Mouse (Mus musculus): ENCODE data around the gene Map2k7.
"Not testable (repeated sequence)": the region's sequence is repeated elsewhere in the genome, so short reads cannot be mapped to it uniquely, and the experiment has no call there.

The Map2k7 gene

GRCm38 (mm10) chr8:4226739-4227347, 11.7 kb upstream of the Map2k7 start, which contains the start of gene Lrrc8e:
Gene Lrrc8e (plus strand): TSS chr8:4226827.
- DNase-seq (ENCODE audit: low spot score in 2 of 2) = no peak

- DNase-seq (ENCODE audit: low spot score in 2 of 2) = no peak
These were observed 10.6 kb upstream of the Map2k7 start for GRCm38 (mm10) chr8:4227919-4228318.

- no peak for DNase-seq (ENCODE audit: low spot score in 2 of 2)
These were observed 8.8 kb upstream of the Map2k7 start for GRCm38 (mm10) chr8:4229784-4230183.

GRCm38 (mm10) chr8:4230612-4231351, 7.8 kb upstream of the Map2k7 start:
- no peak for DNase-seq (ENCODE audit: low spot score in 2 of 2)

GRCm38 (mm10) chr8:4237814-4238433, 616 bp upstream of the Map2k7 start:
- DNase-seq (ENCODE audit: low spot score in 2 of 2) = no peak

- DNase-seq (ENCODE audit: low spot score in 2 of 2) = no peak
These were observed 802 bp downstream of the Map2k7 start for GRCm38 (mm10) chr8:4239193-4239890.

- DNase-seq (ENCODE audit: low spot score in 2 of 2) = no peak
These were observed 6.5 kb downstream of the Map2k7 start for GRCm38 (mm10) chr8:4245061-4245460.

- DNase-seq (ENCODE audit: low spot score in 2 of 2) = no peak
These were observed 7.2 kb downstream of the Map2k7 start for GRCm38 (mm10) chr8:4245737-4246136.

- no peak for DNase-seq (ENCODE audit: low spot score in 2 of 2)
These were observed 8.7 kb downstream of the Map2k7 start for GRCm38 (mm10) chr8:4247241-4247640.

GRCm38 (mm10) chr8:4247951-4248540, 9.5 kb downstream of the Map2k7 start, which contains the start of gene Tgfbr3l:
Gene Tgfbr3l (plus strand): TSS chr8:4248214.
- DNase-seq (ENCODE audit: low spot score in 2 of 2) = no peak

GRCm38 (mm10) chr8:4249213-4249612, 10.7 kb downstream of the Map2k7 start:
- no peak for DNase-seq (ENCODE audit: low spot score in 2 of 2)

- DNase-seq (ENCODE audit: low spot score in 2 of 2) = peak; percentile 60 to 81
These were observed 11.9 kb downstream of the Map2k7 start for GRCm38 (mm10) chr8:4250306-4250970.

- no peak for DNase-seq (ENCODE audit: low spot score in 2 of 2)
These were observed 13.7 kb downstream of the Map2k7 start for GRCm38 (mm10) chr8:4252116-4252760.

- DNase-seq (ENCODE audit: low spot score in 2 of 2) = peak; percentile 91 to 94
These were observed 14.6 kb downstream of the Map2k7 start, which contains the start of gene Snapc2 for GRCm38 (mm10) chr8:4252934-4253841. Gene Snapc2 (plus strand): TSS chr8:4253080.

- DNase-seq (ENCODE audit: low spot score in 2 of 2) = no peak
These were observed 15.5 kb downstream of the Map2k7 start for GRCm38 (mm10) chr8:4254001-4254400.

- DNase-seq (ENCODE audit: low spot score in 2 of 2) = not testable (repeated sequence)
These were observed 16.9 kb downstream of the Map2k7 start for GRCm38 (mm10) chr8:4255471-4255870.

- DNase-seq (ENCODE audit: low spot score in 2 of 2) = no peak
These were observed 18.4 kb downstream of the Map2k7 start for GRCm38 (mm10) chr8:4256911-4257310.

- DNase-seq (ENCODE audit: low spot score in 2 of 2) = no peak
These were observed 18.8 kb downstream of the Map2k7 start for GRCm38 (mm10) chr8:4257350-4257749.

- DNase-seq (ENCODE audit: low spot score in 2 of 2) = peak; percentile 65 to 81
These were observed 19.7 kb downstream of the Map2k7 start for GRCm38 (mm10) chr8:4258233-4258632.
